Mouse (Mus musculus) small intestine, adult 2 months (tissue): ENCODE results near the gene Zfp385b.

Experiments used
- CTCF ChIP-seq: fragments of 200-500 bp; IDR thresholded peaks from 2 replicates; pipeline ENCODE4 v1.5.1; 2012; ENCODE audit warnings: low read depth, mild to moderate bottlenecking, control low read depth, inconsistent platforms, low read length, moderate library complexity, mixed read lengths; ENCODE audit not compliant: insufficient replicate concordance, insufficient read length; ENCODE audit errors: extremely low read depth
- POLR2A ChIP-seq: fragments of 200-500 bp; IDR thresholded peaks from 2 replicates; pipeline ENCODE4 v1.6.1; 2012; ENCODE audit warnings: low read depth, mild to moderate bottlenecking, control low read depth, inconsistent platforms, low read length, moderate library complexity

- TF ChIP-seq CTCF: no peak
- no peak for TF ChIP-seq POLR2A
These were observed 28.6 kb downstream of the Zfp385b start for GRCm38 (mm10) chr2:77790846-77791245.
